Mouse (Mus musculus) erythroblast, embryonic 14.5 days (primary cell): ENCODE measurements around the gene Zmiz2. TPM values are rescaled to one million over a fixed set of nuclear protein-coding genes. Genes with fewer than 3 reads are reported as not detected.
A peak's percentile ranks its signal among the peaks of the same experiment; 100 is the strongest.
"Not testable (repeated sequence)": the region's sequence is repeated elsewhere in the genome, so short reads cannot be mapped to it uniquely, and the experiment has no call there.

Source experiments
- H3K27me3 ChIP-seq: 2 replicates; pipeline ENCODE4 v1.6.1; 2012; ENCODE audit warnings: inconsistent platforms; ENCODE audit not compliant: control insufficient read depth
- H3K36me3 ChIP-seq: 2 replicates; pipeline ENCODE4 v1.6.1; 2012; ENCODE audit warnings: mild to moderate bottlenecking, inconsistent platforms; ENCODE audit not compliant: control insufficient read depth
- H3K4me1 ChIP-seq: 2 replicates; pipeline ENCODE4 v1.6.1; 2012; ENCODE audit warnings: inconsistent platforms; ENCODE audit not compliant: control insufficient read depth
- H3K4me3 ChIP-seq: replicated peaks from 2 replicates; pipeline ENCODE3; 2012; ENCODE audit warnings: moderate library complexity, mild to moderate bottlenecking, inconsistent platforms
- H3K9me3 ChIP-seq: 2 replicates; pipeline ENCODE4 v1.6.1; 2012; ENCODE audit warnings: low read length, inconsistent platforms, mixed read lengths; ENCODE audit not compliant: control insufficient read depth
- GATA1 ChIP-seq: IDR thresholded peaks from 2 replicates; pipeline ENCODE4 v1.6.1; 2012; ENCODE audit warnings: low read length, inconsistent platforms, mixed read lengths
- TAL1 ChIP-seq: IDR thresholded peaks from 3 replicates; pipeline ENCODE4 v1.6.1; 2012; ENCODE audit warnings: low read length, inconsistent platforms, mixed read lengths
- polyA plus RNA-seq: library from polyadenylated mRNA; stranded (reverse); fragments of >175 nt; gene quantifications from 2 replicates; pipeline ENCODE4 v1.2.3, GENCODE M21; 2012

The Zmiz2 gene
- polyA plus RNA-seq, 1 experiment = 13.1 TPM

DNA sequence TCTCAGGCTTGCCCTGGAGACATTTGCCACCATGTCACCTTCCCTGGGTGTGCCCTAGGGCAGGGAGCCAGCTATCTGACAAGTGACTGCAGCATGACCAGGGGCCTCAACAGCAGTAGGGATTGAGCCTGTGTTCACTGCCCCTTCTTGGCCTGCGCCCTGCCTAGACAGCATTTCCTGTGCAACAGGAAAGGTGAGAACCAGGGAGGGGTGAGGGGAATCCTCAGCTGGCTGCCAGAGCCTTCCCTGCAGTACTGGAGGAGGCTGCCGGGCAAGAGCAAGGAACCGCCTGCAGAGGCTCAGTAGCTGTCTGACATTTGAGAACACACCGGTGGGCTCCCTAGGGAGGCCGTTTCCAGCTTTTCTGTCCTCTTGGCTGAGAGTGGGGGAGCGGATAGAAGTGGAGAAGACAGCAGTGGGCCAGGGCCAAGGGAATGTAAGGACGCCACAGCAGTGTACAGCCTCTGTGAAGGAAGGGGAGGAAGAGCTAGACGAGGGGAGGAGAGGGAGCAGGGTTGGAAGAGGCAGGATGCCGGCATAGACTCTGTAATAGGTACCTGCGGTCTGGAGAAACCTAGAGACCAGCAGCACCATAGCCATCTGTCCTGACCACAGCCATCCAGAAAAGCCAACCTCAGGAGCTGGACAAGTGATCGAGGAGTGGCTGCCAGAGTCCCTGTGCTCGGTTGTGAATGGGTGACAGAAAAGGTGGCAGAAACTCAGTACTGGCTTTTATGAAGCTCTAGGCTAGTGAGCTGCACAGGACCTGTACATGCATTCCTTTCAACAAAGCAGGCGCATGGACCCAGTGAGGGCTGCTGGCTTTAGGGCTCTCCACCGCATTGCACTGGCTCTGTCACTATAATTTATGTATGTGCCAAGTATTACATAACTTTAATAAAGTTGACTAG lies 17.6 kb downstream of the Zmiz2 start:
- no peaks in the 10 kb centered on the region for H3K27me3 ChIP-seq
- no peak for TF ChIP-seq GATA1
- no peak for TF ChIP-seq TAL1
- H3K36me3 ChIP-seq = peaks cover 49% of the 10 kb centered on the region
- no peaks in the 10 kb centered on the region for H3K9me3 ChIP-seq
- no peak overlapping the region for H3K4me3 ChIP-seq
- H3K4me1 ChIP-seq = peaks cover 8% of the 10 kb centered on the region

DNA sequence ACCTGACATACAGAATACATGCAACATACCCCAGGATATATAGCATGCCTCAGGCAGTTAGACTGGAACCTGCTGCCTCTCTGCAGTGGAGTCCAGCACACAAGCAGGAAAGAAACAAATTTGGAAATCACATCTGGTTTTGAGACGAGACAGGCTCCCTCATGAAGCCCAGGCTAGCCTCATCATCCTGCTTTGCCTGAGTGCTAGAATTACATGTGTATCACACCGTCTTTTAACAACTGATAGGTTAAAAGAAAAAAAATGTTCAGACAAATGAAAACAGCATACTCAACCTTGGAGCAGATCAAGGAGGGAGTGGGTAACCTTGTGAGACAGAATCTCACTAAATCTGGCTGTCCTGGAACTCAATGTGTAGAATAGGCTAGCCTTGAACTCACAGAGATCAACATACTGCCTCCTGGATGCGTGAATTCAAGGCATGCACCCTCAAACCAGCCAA lies 18.3 kb downstream of the Zmiz2 start:
- TF ChIP-seq TAL1 (no peak), GATA1 (no peak)
- no peak overlapping the region for H3K4me3 ChIP-seq
- peaks cover 3% of the 10 kb centered on the region for H3K9me3 ChIP-seq
- H3K27me3 ChIP-seq = no peaks in the 10 kb centered on the region
- peaks cover 42% of the 10 kb centered on the region for H3K36me3 ChIP-seq
- peaks cover 13% of the 10 kb centered on the region for H3K4me1 ChIP-seq

DNA sequence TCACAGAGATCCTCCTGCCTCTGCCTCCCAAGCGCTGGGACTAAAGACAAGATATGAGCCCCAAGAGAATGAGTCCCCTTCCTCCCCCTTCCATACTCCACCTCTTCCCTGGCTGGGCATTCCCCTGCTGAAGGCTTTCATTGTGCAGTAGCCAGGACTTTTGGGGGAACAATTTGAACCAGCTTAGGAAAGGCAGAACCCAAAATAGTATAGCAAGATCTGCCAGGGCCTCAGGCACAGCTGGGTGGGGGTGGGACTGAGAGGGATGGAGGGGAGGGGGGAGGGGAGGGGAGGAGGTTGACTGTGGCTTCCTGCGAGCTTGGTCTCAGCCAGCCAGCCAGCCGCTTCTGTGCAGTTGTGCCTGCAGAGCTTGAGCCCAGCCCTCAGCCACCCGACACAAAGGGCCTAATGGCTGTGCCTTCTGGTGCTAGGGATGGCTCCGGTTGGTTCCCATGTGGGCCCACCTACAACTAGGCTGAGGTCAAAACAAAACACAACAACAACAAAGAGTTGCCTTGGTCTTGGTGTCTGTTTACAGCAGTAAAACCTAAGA lies 21.3 kb downstream of the Zmiz2 start:
- Histone ChIP-seq H3K4me3 (no peak overlapping the region), H3K36me3 (peaks cover 32% of the 10 kb centered on the region), H3K27me3 (peaks cover 2% of the 10 kb centered on the region; the same call in 1 of the 2 replicates), H3K4me1 (peaks cover 25% of the 10 kb centered on the region), H3K9me3 (peaks cover 27% of the 10 kb centered on the region)
- TF ChIP-seq TAL1 = no peak
- no peak for TF ChIP-seq GATA1

DNA sequence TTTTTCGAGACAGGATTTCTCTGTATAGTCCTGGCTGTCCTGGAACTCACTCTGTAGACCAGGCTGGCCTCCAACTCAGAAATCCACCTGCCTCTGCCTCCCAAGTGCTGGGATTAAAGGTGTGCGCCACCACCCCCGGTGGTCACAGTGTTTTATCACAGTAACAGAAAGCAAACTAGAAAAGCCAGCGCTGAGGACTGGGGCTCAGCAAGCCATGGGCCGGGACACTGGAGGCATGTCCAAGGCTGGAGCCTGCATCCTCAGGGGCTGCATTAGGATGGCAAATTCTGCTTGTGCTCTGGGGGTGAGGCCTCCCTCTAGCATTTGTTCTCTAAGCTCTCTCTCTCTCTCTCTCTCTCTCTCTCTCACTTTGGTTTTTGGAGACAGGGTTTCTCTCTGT lies 21.9 kb downstream of the Zmiz2 start:
- Histone ChIP-seq H3K9me3 (peaks cover 27% of the 10 kb centered on the region), H3K36me3 (peaks cover 26% of the 10 kb centered on the region), H3K4me1 (peaks cover 29% of the 10 kb centered on the region)
- H3K27me3 ChIP-seq, H3K4me3 ChIP-seq: not testable (repeated sequence)

DNA sequence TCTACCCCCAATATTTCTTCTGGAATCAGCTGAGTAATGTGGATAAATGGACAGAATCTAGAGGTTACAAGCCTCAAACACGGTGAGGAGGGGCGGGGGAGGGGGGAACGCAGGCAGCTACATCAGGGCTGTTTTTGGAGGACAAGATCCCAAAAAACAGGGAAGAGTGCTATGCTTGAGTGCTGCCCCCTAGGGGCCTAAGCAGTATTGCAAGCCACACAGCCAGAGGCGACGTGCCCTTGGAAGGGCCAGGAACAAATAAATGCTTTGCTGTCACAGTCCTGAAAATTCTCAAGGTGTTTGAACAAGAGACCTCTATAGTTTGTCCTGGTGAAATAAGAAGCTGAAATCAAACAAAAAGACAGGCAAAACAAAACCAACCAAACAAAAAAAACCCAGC lies 22.8 kb downstream of the Zmiz2 start:
- TF ChIP-seq GATA1 = no peak
- no peak for TF ChIP-seq TAL1
- peaks cover 27% of the 10 kb centered on the region for H3K9me3 ChIP-seq
- peaks cover 2% of the 10 kb centered on the region; the same call in 1 of the 2 replicates for H3K27me3 ChIP-seq
- no peak overlapping the region for H3K4me3 ChIP-seq
- H3K4me1 ChIP-seq = peaks cover 34% of the 10 kb centered on the region
- H3K36me3 ChIP-seq = peaks cover 22% of the 10 kb centered on the region

DNA sequence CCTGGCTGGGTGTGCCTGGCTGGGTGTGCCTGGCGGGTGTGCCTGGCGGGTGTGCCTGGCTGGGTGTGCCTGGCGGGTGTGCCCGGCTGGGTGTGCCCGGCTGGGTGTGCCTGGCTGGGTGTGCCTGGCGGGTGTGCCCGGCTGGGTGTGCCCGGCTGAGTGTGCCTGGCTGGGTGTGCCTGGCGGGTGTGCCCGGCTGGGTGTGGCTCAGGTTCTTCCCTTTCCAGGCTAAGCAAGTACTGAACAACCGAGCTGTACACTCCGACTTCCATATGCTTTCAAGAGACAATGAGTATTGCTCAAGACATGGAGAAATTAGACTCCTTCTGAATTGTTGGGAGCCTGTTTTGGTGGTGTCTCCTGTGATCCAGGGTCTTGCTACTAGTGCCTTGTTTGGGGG lies 24.4 kb downstream of the Zmiz2 start:
- Histone ChIP-seq H3K36me3 (peaks cover 34% of the 10 kb centered on the region), H3K4me1 (peaks cover 47% of the 10 kb centered on the region), H3K4me3 (no peak overlapping the region), H3K27me3 (peaks cover 2% of the 10 kb centered on the region; the same call in 1 of the 2 replicates), H3K9me3 (peaks cover 27% of the 10 kb centered on the region)
- TF ChIP-seq GATA1 = no peak
- TF ChIP-seq TAL1 = no peak

DNA sequence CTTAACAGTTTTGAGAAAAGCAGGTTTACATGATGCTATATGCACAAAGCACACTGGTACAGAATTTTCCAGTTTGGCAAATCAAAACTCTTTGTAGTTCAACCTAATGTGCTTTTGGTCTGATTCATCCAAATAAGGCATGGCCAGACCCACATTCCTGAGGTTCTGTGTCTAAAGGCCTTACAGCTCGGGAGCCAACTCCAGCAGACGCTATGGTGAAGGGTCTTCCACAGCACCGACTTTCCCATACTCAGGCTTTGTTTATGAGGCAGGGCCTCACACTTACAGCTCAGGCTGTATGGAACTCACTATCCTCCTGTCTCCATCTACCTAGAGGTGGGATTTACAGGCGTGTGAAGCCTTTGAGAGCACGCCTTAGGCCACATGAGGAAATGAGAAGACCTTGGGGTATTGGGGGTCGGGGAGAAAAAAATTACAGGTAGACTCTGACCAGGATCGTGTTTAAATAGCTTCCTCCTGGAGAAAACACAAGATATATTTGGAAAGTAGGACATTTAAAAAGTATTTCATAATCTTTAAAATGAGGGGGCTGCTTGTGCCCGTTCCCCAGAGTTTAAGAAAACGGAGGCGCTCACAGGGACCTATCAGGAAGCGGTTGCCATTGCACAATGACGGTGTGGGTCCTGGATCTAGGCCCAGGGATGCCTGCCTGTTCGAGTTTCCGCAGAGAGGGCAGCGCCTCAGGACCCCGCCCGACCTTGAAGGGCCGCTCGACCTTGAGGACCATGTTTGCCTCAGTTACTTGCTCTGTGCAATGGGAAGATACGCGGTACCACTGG lies 26.1 kb downstream of the Zmiz2 start, which contains the start of gene Ppia:
Gene Ppia, plus strand, starts transcription at position 693 of the 800 bp plus-strand sequence.
- H3K36me3 ChIP-seq = peaks cover 50% of the 10 kb centered on the region
- H3K9me3 ChIP-seq = peaks cover 27% of the 10 kb centered on the region
- peak within 1 kb of the TSS; percentile 82 for H3K4me3 ChIP-seq
- H3K4me1 ChIP-seq = peaks cover 56% of the 10 kb centered on the region
- no peak for TF ChIP-seq TAL1
- TF ChIP-seq GATA1 = no peak
- peaks cover 2% of the 10 kb centered on the region; the same call in 1 of the 2 replicates for H3K27me3 ChIP-seq

DNA sequence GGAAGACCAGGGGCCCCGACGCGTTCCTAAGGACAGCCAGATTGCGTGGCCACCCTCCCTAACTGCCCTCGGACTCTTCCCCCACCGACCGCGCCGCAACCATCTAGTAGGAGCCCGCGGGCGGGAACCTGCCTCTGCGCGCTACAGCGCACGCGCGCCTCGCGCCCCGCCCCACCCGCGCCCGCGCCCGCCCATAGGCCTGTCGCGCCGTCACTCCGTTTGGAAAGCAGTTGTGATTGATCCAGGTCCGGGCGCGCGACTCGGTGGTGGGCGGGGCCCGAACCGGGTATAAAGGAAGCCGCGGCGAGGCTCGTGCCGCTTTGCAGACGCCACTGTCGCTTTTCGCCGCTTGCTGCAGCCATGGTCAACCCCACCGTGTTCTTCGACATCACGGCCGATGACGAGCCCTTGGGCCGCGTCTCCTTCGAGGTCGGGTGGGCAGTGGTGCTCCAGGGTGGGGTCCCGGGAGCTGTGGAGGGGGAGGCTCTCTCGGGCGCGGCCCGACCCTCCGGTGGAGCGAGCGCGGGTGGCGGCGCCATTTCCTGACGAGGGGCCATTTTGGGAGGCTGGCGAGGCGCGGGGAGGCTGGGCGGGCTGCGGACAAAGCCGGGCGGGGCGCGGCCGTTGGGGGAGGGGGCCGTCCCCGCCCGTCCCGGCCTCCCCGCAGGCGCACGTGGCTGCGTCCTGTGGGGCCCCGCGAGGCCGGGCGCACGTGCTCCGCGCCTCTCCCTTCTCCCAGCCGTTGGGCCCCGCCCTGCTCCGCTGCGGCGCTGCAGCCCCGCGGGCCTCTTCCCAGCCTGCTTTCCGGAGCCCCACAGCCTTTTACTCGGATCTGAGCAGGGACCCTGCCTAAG lies 26.9 kb downstream of the Zmiz2 start:
- Histone ChIP-seq H3K4me1 (peaks cover 56% of the 10 kb centered on the region), H3K4me3 (peak overlapping the region; percentile 82), H3K36me3 (peaks cover 58% of the 10 kb centered on the region), H3K9me3 (peaks cover 27% of the 10 kb centered on the region), H3K27me3 (peaks cover 2% of the 10 kb centered on the region; the same call in 1 of the 2 replicates)
- TF ChIP-seq TAL1 (no peak), GATA1 (no peak)
